Mouse (Mus musculus) heart, postnatal 0 days (tissue): ENCODE results near the gene Tmco4.

ENCODE experiments used
- CTCF ChIP-seq: IDR thresholded peaks from 2 replicates; pipeline ENCODE4 v1.5.1; 2016; ENCODE audit warnings: antibody characterized with exemption, control low read depth, low read depth
- EP300 ChIP-seq: IDR thresholded peaks from 2 replicates; pipeline ENCODE4 v1.6.1; 2016; ENCODE audit warnings: antibody characterized with exemption, low read depth

DNA sequence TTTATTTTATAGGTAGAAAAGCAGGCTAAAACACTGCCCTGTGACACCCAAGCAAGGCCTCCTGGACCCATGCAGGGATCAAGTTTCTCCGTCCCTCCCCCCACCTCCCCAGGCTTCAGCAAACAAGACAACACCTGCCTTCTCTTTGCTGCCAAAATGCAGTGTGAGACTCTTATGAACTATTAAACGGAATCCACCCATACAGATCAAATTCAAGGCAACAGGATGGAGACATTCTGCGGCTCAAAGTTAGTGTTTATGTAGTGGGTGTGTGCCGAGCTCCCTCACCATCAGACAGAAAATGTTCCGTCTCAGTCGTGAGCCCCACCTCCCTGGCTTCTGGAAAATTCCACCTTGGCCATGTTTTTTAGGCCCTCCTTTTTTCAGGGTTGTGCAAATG lies 30.7 kb upstream of the Tmco4 start:
- TF ChIP-seq CTCF (no peak), EP300 (no peak)
